Mouse (Mus musculus) lung, embryonic 16.5 days (tissue): ENCODE measurements around the gene Gdf9. TPM values are rescaled to one million over a fixed set of nuclear protein-coding genes. Genes with fewer than 3 reads are reported as not detected.

Experiments
- ATAC-seq: fragments of 200-750 bp; cut with Nextera tagmentation; 2 replicates; pipeline ENCODE4 v1.8.0; 2017; ENCODE audit warnings: low read depth, mild to moderate bottlenecking, moderate library complexity
- H3K27ac ChIP-seq: fragments of 300-500 bp; sonication (generic); 2 replicates; pipeline ENCODE4 v1.5.1; 2014; ENCODE audit warnings: mild to moderate bottlenecking, control low read depth, low read length
- H3K27me3 ChIP-seq: fragments of 300-500 bp; sonication (generic); 2 replicates; pipeline ENCODE4 v1.6.1; 2014; ENCODE audit warnings: low read depth, low read length, mixed read lengths; ENCODE audit not compliant: control insufficient read depth, insufficient read depth
- H3K36me3 ChIP-seq: fragments of 300-500 bp; sonication (generic); 2 replicates; pipeline ENCODE4 v1.6.1; 2014; ENCODE audit warnings: low read length; ENCODE audit not compliant: control insufficient read depth, insufficient read depth
- H3K4me1 ChIP-seq: fragments of 300-500 bp; sonication (generic); replicated peaks from 2 replicates; pipeline ENCODE4 v1.6.1; 2014; ENCODE audit warnings: low read length, mixed read lengths; ENCODE audit not compliant: control insufficient read depth, insufficient read depth
- H3K4me2 ChIP-seq: fragments of 300-500 bp; sonication (generic); 2 replicates; pipeline ENCODE4 v1.6.1; 2014; ENCODE audit warnings: low read depth, low read length, control low read depth
- H3K4me3 ChIP-seq: fragments of 300-500 bp; sonication (generic); 2 replicates; pipeline ENCODE4 v1.5.1; 2014; ENCODE audit warnings: mild to moderate bottlenecking, low read length, control low read depth
- H3K9ac ChIP-seq: fragments of 300-500 bp; sonication (generic); 2 replicates; pipeline ENCODE4 v1.6.1; 2014; ENCODE audit warnings: low read length, control low read depth
- H3K9me3 ChIP-seq: fragments of 300-500 bp; sonication (generic); 2 replicates; pipeline ENCODE4 v1.6.1; 2016; ENCODE audit warnings: low read length; ENCODE audit not compliant: control insufficient read depth
- WGBS: fragments of 180-500 bp; shearing (Covaris S2); extraction: QIAGEN DNeasy Blood & Tissue Kit; methylation state at CpG from one replicate; pipeline ENCODE4 v1.1.7; 2014; 5-methylcytosine and 5-hydroxymethylcytosine counted together
- polyA plus RNA-seq: library from polyadenylated mRNA; unstranded; fragments of >200 nt; fragmentation: Nextera tagmentation; extraction: Ambion mirVana; gene quantifications from 2 replicates; pipeline ENCODE4 v1.2.1, GENCODE M21; 2015

Gene Gdf9
- polyA plus RNA-seq, 1 experiment from 2014 or later = 1.4 TPM

DNA sequence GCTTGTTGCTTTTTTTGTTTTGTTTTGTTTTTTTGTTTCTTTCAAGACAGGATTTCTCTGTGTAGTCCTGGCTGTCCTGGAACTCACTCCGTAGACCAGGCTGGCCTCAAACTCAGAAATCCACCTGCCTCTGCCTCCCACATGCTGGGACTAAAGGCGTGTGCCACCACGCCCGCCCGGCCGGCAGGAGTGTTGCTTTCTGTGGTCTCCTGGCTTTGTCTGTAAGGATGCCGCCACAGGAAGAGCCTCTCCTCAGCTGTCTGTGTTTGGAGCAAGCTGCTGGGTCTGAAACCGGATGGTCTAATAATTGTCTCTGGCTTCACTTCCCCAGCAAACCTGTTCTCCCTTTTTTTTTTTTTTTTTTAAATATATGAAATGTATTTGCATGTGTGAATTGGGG is 4.7 kb downstream of the Gdf9 start:
- H3K9me3 ChIP-seq = no peaks in the 10 kb centered on the region
- ATAC-seq = no peak
- H3K27me3 ChIP-seq = no peaks in the 10 kb centered on the region
- H3K27ac ChIP-seq = no peak overlapping the region
- peaks cover 6% of the 10 kb centered on the region for H3K4me1 ChIP-seq
- no peaks in the 10 kb centered on the region for H3K36me3 ChIP-seq
- 73% methylated on average over 8 of the region's 8 CpGs for WGBS
- H3K4me3 ChIP-seq = no peak overlapping the region
- H3K4me2 ChIP-seq = no peak overlapping the region
- no peak overlapping the region for H3K9ac ChIP-seq

DNA sequence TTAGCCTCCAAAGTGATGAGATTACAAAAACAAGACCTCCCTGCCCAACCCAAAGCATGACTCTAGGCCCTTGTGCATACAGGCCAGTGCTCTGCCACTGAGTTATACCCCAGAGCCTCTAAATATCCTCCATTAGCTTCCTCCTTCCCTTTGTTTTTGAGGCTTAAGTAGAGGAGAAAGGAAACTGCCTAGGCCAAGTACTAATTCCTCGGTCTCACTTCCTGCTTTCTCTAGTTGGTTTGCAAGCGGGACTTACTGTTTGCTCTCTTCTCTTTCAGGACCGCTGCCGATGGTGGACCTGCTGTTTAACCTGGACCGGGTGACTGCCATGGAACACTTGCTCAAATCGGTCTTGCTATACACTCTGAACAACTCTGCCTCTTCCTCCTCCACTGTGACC is 5.5 kb downstream of the Gdf9 start:
- no peaks in the 10 kb centered on the region for H3K27me3 ChIP-seq
- ATAC-seq = no peak
- no peaks in the 10 kb centered on the region for H3K9me3 ChIP-seq
- H3K4me2 ChIP-seq = no peak overlapping the region
- no peak overlapping the region for H3K9ac ChIP-seq
- no peaks in the 10 kb centered on the region for H3K36me3 ChIP-seq
- WGBS = 79% methylated on average over 6 of the region's 6 CpGs
- peaks cover 5% of the 10 kb centered on the region for H3K4me1 ChIP-seq
- H3K4me3 ChIP-seq = no peak overlapping the region
- no peak overlapping the region for H3K27ac ChIP-seq

GRCm38 (mm10) chr11:53441921-53442320 is 11.1 kb downstream of the Gdf9 start:
- Histone ChIP-seq H3K27ac (no peak overlapping the region), H3K4me2 (no peak overlapping the region), H3K9me3 (no peaks in the 10 kb centered on the region), H3K4me1 (0 out of 2 replicates have a peak, but pooled peaks cover 2% of the 10 kb centered on the region), H3K27me3 (no peaks in the 10 kb centered on the region), H3K36me3 (no peaks in the 10 kb centered on the region), H3K9ac (0 out of 2 replicates have a peak overlapping the region, but pooled peaks have one; percentile 24), H3K4me3 (no peak overlapping the region)
- no peak for ATAC-seq
- WGBS = 14% methylated on average over 12 of the region's 12 CpGs

- Histone ChIP-seq H3K9me3 (no peaks in the 10 kb centered on the region), H3K27ac (no peak overlapping the region), H3K4me2 (no peak overlapping the region), H3K4me3 (no peak overlapping the region), H3K4me1 (0 out of 2 replicates have a peak, but pooled peaks cover 2% of the 10 kb centered on the region), H3K9ac (no peak overlapping the region), H3K36me3 (no peaks in the 10 kb centered on the region), H3K27me3 (no peaks in the 10 kb centered on the region)
- peak; percentile 41; the same call in 1 of the 2 replicates for ATAC-seq
- 32% methylated on average over 6 of the region's 6 CpGs for WGBS
Measured at GRCm38 (mm10) chr11:53443861-53444260, 13.0 kb downstream of the Gdf9 start.

- Histone ChIP-seq H3K4me2 (no peak overlapping the region), H3K27ac (no peak overlapping the region), H3K9ac (no peak overlapping the region), H3K9me3 (no peaks in the 10 kb centered on the region), H3K4me3 (no peak overlapping the region), H3K36me3 (no peaks in the 10 kb centered on the region), H3K4me1 (peaks cover 2% of the 10 kb centered on the region; the same call in 1 of the 2 replicates), H3K27me3 (no peaks in the 10 kb centered on the region)
- whole genome bisulfite sequencing = 43% methylated on average over 13 of the region's 13 CpGs
- no peak for ATAC-seq
Measured at GRCm38 (mm10) chr11:53445562-53445961, 14.7 kb downstream of the Gdf9 start.

GRCm38 (mm10) chr11:53446183-53446582 is 15.4 kb downstream of the Gdf9 start:
- H3K27me3 ChIP-seq = no peaks in the 10 kb centered on the region

DNA sequence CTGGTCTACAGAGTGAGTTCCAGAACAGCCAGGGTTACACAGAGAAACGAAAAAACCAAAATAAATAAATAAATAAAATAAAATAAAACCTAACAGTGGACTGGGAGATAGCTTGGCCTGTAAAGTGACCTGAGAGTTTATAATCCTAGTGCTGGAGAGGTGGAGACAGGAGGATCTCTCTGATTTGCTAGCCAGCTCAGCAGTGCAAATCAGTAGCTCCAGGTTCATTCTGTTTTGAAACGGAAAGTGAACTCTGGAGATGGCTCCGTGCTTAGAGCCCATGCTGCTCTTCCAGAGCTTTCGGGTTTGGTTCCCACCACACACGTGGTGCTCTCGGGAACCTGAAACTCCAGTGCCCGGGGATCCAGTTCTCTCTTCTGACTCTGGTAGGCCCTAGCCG is 17.2 kb downstream of the Gdf9 start:
- H3K4me1 ChIP-seq = no peaks in the 10 kb centered on the region; the same call in 1 of the 2 replicates
- no peak overlapping the region for H3K4me3 ChIP-seq
- WGBS = 89% methylated on average over 8 of the region's 8 CpGs
- H3K4me2 ChIP-seq = no peak overlapping the region
- no peak overlapping the region for H3K9ac ChIP-seq
- no peaks in the 10 kb centered on the region for H3K9me3 ChIP-seq
- H3K27me3 ChIP-seq = no peaks in the 10 kb centered on the region
- no peaks in the 10 kb centered on the region for H3K36me3 ChIP-seq
- H3K27ac ChIP-seq = no peak overlapping the region
- no peak for ATAC-seq

More at GRCm38 (mm10) chr11:53446183-53446582, 15.4 kb downstream of the Gdf9 start:
- Histone ChIP-seq H3K27ac (no peak overlapping the region), H3K4me3 (no peak overlapping the region), H3K9ac (no peak overlapping the region), H3K4me1 (peaks cover 2% of the 10 kb centered on the region; the same call in 1 of the 2 replicates), H3K9me3 (no peaks in the 10 kb centered on the region), H3K4me2 (no peak overlapping the region), H3K36me3 (no peaks in the 10 kb centered on the region)
- no peak for ATAC-seq
- 54% methylated on average over 13 of the region's 13 CpGs for WGBS

DNA sequence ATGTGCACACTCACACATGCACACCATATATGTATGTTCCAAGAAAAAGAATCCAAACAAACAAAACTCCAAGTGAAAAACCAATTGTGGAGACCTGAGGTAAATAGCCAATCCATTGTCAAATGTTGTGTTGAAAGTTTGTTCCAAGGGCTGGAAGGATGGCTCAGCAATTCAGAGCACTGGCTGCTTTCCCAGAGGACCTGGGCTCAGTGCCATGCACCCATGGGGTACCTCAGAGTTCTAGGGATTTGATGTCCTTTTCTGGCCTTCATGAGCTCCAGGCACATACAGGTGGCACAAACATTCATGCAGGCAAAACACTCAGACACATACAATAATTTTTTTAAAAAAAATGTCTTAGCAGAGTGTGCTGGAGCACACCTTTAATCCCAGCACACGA is 17.7 kb downstream of the Gdf9 start:
- no peaks in the 10 kb centered on the region; the same call in 1 of the 2 replicates for H3K4me1 ChIP-seq
- H3K27ac ChIP-seq = no peak overlapping the region
- H3K9me3 ChIP-seq = no peaks in the 10 kb centered on the region
- H3K9ac ChIP-seq = no peak overlapping the region
- H3K36me3 ChIP-seq = no peaks in the 10 kb centered on the region
- H3K4me3 ChIP-seq = no peak overlapping the region
- H3K4me2 ChIP-seq = no peak overlapping the region
- H3K27me3 ChIP-seq = no peaks in the 10 kb centered on the region
- WGBS = 71% methylated on average over 1 of the region's 1 CpGs
- ATAC-seq = no peak

DNA sequence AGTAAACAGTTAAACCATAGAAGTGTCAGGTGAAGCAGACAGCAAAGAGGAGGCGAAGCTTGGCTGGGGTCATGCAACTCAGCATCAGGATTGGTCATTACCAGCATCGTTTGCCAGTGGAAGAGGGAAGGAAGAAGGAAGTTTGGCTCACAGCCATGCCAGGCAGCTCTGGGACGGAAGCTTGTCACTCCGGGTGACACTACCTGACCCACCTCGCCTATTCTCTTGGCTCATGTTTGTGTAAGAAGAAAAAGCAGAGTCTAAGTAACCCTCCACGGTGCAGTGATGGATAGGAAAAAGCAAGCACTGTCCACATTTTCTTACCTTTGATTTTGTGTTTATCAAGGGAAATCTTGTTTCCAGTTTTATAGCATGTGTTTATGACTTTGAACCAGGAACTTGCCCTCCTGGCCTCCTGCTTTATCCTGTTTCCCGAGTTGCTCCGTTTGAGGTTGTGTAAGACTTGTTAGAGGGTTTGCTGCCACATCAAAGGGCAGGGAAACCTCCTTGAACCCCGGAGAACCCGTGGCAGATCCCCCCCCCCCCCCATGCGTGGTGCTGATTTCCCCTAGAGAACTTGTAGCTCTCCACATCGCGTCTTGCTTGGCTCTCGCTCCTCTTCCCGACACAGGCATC is 19.4 kb downstream of the Gdf9 start:
- Histone ChIP-seq H3K4me1 (no peaks in the 10 kb centered on the region; the same call in 1 of the 2 replicates), H3K36me3 (no peaks in the 10 kb centered on the region), H3K27ac (no peak overlapping the region), H3K9ac (no peak overlapping the region), H3K9me3 (no peaks in the 10 kb centered on the region), H3K4me3 (no peak overlapping the region), H3K4me2 (no peak overlapping the region), H3K27me3 (no peaks in the 10 kb centered on the region)
- WGBS = 22% methylated on average over 15 of the region's 15 CpGs
- no peak for ATAC-seq
